Mouse (Mus musculus): ENCODE results near the gene Fndc9. TPM values are rescaled to one million over a fixed set of nuclear protein-coding genes. Genes with fewer than 3 reads are reported as not detected.

Gene Fndc9
- polyA plus RNA-seq, 1 experiment from 2014 or later, result 0.45 TPM

DNA sequence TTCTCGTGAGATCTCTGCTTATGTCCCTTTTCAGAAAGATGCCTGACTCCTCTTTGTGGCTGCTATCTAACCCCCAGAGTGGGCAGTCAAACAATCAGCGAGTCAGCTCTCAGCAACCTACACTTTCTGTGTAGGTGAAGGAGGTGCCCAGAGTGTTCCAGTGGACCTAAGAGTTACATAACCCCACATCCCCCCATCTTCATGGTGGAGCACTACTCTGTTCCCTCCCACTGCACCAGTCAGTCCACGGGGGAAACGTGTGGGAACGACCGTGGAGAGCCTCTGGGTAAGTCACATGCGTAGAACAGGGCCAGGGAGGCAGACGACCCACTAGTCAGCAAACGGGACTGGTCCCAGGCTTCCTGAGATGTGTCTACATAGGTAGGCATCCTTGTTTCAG lies 16.0 kb upstream of the Fndc9 start:
- DNase-seq (ENCODE audit: low spot score) (no peak), ATAC-seq (ENCODE audit: low read depth) (no peak)
- H3K4me1 ChIP-seq (ENCODE audit: control insufficient read depth, insufficient read depth, low read length), result peaks cover 7% of the 10 kb centered on the region
- peaks cover 4% of the 10 kb centered on the region; the same call in 1 of the 2 replicates for H3K9me3 ChIP-seq (ENCODE audit: control insufficient read depth, low read length)
- H3K4me2 ChIP-seq (ENCODE audit: low read depth, low read length), result no peak overlapping the region
- H3K27me3 ChIP-seq (replicated peaks; ENCODE audit: control insufficient read depth, insufficient read depth, low read length), result no peaks in the 10 kb centered on the region
- WGBS, result 78% methylated on average over 9 of the region's 9 CpGs
- no peaks in the 10 kb centered on the region for H3K36me3 ChIP-seq (ENCODE audit: control insufficient read depth, insufficient read depth, low read length)
- H3K27ac ChIP-seq (replicated peaks; ENCODE audit: low read depth, low read length), result no peak overlapping the region
- H3K4me3 ChIP-seq (ENCODE audit: low read depth, low read length), result no peak overlapping the region
- no peak overlapping the region for H3K9ac ChIP-seq (ENCODE audit: low read depth, low read length)

- Histone ChIP-seq H3K27me3 (replicated peaks; ENCODE audit: control insufficient read depth, insufficient read depth, low read length) (no peaks in the 10 kb centered on the region), H3K27ac (replicated peaks; ENCODE audit: low read depth, low read length) (no peak overlapping the region), H3K4me1 (ENCODE audit: control insufficient read depth, insufficient read depth, low read length) (peaks cover 1% of the 10 kb centered on the region; the same call in 1 of the 2 replicates), H3K9ac (ENCODE audit: low read depth, low read length) (no peak overlapping the region), H3K4me2 (ENCODE audit: low read depth, low read length) (no peak overlapping the region), H3K4me3 (ENCODE audit: low read depth, low read length) (no peak overlapping the region), H3K36me3 (ENCODE audit: control insufficient read depth, insufficient read depth, low read length) (no peaks in the 10 kb centered on the region), H3K9me3 (ENCODE audit: control insufficient read depth, low read length) (peaks cover 4% of the 10 kb centered on the region; the same call in 1 of the 2 replicates)
- WGBS, result 76% methylated on average over 2 of the region's 2 CpGs
- DNase-seq (ENCODE audit: low spot score) (no peak), ATAC-seq (ENCODE audit: low read depth) (no peak)
Measured at GRCm38 (mm10) chr11:46220211-46220610, 15.1 kb upstream of the Fndc9 start.

GRCm38 (mm10) chr11:46223575-46223974 lies 11.8 kb upstream of the Fndc9 start:
- ATAC-seq (ENCODE audit: low read depth), result no peak
- H3K9ac ChIP-seq (ENCODE audit: low read depth, low read length), result no peak overlapping the region
- H3K4me3 ChIP-seq (ENCODE audit: low read depth, low read length), result no peak overlapping the region
- H3K4me2 ChIP-seq (ENCODE audit: low read depth, low read length), result no peak overlapping the region
- DNase-seq (ENCODE audit: low spot score), result no peak
- H3K36me3 ChIP-seq (ENCODE audit: control insufficient read depth, insufficient read depth, low read length), result no peaks in the 10 kb centered on the region
- no peaks in the 10 kb centered on the region for H3K9me3 ChIP-seq (ENCODE audit: control insufficient read depth, low read length)
- no peaks in the 10 kb centered on the region for H3K27me3 ChIP-seq (replicated peaks; ENCODE audit: control insufficient read depth, insufficient read depth, low read length)
- peaks cover 3% of the 10 kb centered on the region; the same call in 1 of the 2 replicates for H3K4me1 ChIP-seq (ENCODE audit: control insufficient read depth, insufficient read depth, low read length)
- WGBS, result 75% methylated on average over 2 of the region's 2 CpGs
- no peak overlapping the region for H3K27ac ChIP-seq (replicated peaks; ENCODE audit: low read depth, low read length)

- Histone ChIP-seq H3K4me1 (ENCODE audit: control insufficient read depth, insufficient read depth, low read length) (peaks cover 3% of the 10 kb centered on the region; the same call in 1 of the 2 replicates), H3K27me3 (replicated peaks; ENCODE audit: control insufficient read depth, insufficient read depth, low read length) (no peaks in the 10 kb centered on the region), H3K9ac (ENCODE audit: low read depth, low read length) (no peak overlapping the region), H3K36me3 (ENCODE audit: control insufficient read depth, insufficient read depth, low read length) (no peaks in the 10 kb centered on the region), H3K4me2 (ENCODE audit: low read depth, low read length) (no peak overlapping the region), H3K27ac (replicated peaks; ENCODE audit: low read depth, low read length) (no peak overlapping the region), H3K9me3 (ENCODE audit: control insufficient read depth, low read length) (no peaks in the 10 kb centered on the region), H3K4me3 (ENCODE audit: low read depth, low read length) (no peak overlapping the region)
- peak; percentile 19 for DNase-seq (ENCODE audit: low spot score)
- ATAC-seq (ENCODE audit: low read depth), result no peak
- 58% methylated on average over 5 of the region's 5 CpGs for WGBS
Measured at GRCm38 (mm10) chr11:46225345-46225744, 10.0 kb upstream of the Fndc9 start.

- no peaks in the 10 kb centered on the region for H3K36me3 ChIP-seq (ENCODE audit: control insufficient read depth, insufficient read depth, low read length)
- no peak overlapping the region for H3K4me3 ChIP-seq (ENCODE audit: low read depth, low read length)
- DNase-seq (ENCODE audit: low spot score) (no peak), ATAC-seq (ENCODE audit: low read depth) (no peak)
- H3K9me3 ChIP-seq (ENCODE audit: control insufficient read depth, low read length), result no peaks in the 10 kb centered on the region
- H3K9ac ChIP-seq (ENCODE audit: low read depth, low read length), result no peak overlapping the region
- no peak overlapping the region for H3K27ac ChIP-seq (replicated peaks; ENCODE audit: low read depth, low read length)
- peaks cover 1% of the 10 kb centered on the region; the same call in 1 of the 2 replicates for H3K4me1 ChIP-seq (ENCODE audit: control insufficient read depth, insufficient read depth, low read length)
- H3K4me2 ChIP-seq (ENCODE audit: low read depth, low read length), result no peak overlapping the region
- no peaks in the 10 kb centered on the region for H3K27me3 ChIP-seq (replicated peaks; ENCODE audit: control insufficient read depth, insufficient read depth, low read length)
- 70% methylated on average over 6 of the region's 6 CpGs for WGBS
Measured at GRCm38 (mm10) chr11:46230184-46230583, 5.1 kb upstream of the Fndc9 start.

DNA sequence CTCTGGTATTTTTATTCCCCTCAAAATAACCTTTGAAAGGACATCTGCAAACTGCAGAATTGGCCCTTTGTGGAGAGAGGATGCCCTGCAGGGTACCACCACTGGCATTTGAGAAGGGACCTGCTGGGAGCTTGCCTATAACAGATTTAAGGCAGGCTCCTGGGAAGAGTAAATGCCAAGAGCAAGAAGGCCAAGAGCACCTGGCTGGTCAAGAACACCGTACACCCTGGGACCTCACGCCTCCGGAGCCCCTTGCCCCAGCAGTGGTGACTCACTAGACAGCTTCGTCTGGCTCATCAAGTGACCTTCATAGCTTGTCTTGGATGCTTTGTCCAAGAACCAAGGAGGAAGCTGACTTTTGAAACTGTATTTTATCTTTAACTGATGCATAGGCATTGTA lies 2.5 kb upstream of the Fndc9 start:
- H3K9ac ChIP-seq (ENCODE audit: low read depth, low read length), result no peak overlapping the region
- DNase-seq (ENCODE audit: low spot score) (no peak), ATAC-seq (ENCODE audit: low read depth) (no peak)
- H3K4me3 ChIP-seq (ENCODE audit: low read depth, low read length), result no peak overlapping the region
- H3K4me1 ChIP-seq (ENCODE audit: control insufficient read depth, insufficient read depth, low read length), result no peaks in the 10 kb centered on the region
- H3K27ac ChIP-seq (replicated peaks; ENCODE audit: low read depth, low read length), result no peak overlapping the region
- H3K4me2 ChIP-seq (ENCODE audit: low read depth, low read length), result no peak overlapping the region
- H3K9me3 ChIP-seq (ENCODE audit: control insufficient read depth, low read length), result no peaks in the 10 kb centered on the region
- WGBS, result 89% methylated on average over 4 of the region's 4 CpGs
- no peaks in the 10 kb centered on the region for H3K27me3 ChIP-seq (replicated peaks; ENCODE audit: control insufficient read depth, insufficient read depth, low read length)
- no peaks in the 10 kb centered on the region for H3K36me3 ChIP-seq (ENCODE audit: control insufficient read depth, insufficient read depth, low read length)

GRCm38 (mm10) chr11:46233966-46234365 lies 1.4 kb upstream of the Fndc9 start:
- H3K36me3 ChIP-seq (ENCODE audit: control insufficient read depth, insufficient read depth, low read length), result no peaks in the 10 kb centered on the region
- no peak overlapping the region for H3K4me2 ChIP-seq (ENCODE audit: low read depth, low read length)
- 77% methylated on average over 4 of the region's 4 CpGs for WGBS
- ATAC-seq (ENCODE audit: low read depth) (no peak), DNase-seq (ENCODE audit: low spot score) (no peak)
- no peaks in the 10 kb centered on the region for H3K9me3 ChIP-seq (ENCODE audit: control insufficient read depth, low read length)
- no peak overlapping the region for H3K9ac ChIP-seq (ENCODE audit: low read depth, low read length)
- no peak overlapping the region for H3K27ac ChIP-seq (replicated peaks; ENCODE audit: low read depth, low read length)
- no peak overlapping the region for H3K4me3 ChIP-seq (ENCODE audit: low read depth, low read length)
- no peaks in the 10 kb centered on the region for H3K27me3 ChIP-seq (replicated peaks; ENCODE audit: control insufficient read depth, insufficient read depth, low read length)
- H3K4me1 ChIP-seq (ENCODE audit: control insufficient read depth, insufficient read depth, low read length), result no peaks in the 10 kb centered on the region

DNA sequence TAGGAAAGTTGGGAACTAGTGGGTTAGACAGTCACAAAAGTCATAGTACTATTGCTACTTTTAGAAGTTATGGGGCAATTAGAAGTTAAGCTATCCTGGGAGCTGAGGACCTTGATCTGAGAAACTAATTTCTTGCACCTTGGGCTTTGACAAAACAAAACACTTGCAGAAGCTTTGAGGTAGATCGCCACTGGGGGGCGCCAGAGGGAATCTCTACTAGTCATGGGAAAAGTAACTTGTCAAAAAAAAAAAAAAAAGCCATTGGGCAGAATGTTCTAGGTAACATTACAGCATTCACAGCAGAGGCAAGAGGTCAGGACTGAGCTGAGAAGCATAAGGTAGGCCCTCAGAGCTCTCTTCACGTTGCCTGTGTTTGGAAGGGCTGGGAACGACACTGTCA lies 1.6 kb downstream of the Fndc9 start:
- DNase-seq (ENCODE audit: low spot score) (peak; percentile 36), ATAC-seq (ENCODE audit: low read depth) (no peak)
- H3K4me2 ChIP-seq (ENCODE audit: low read depth, low read length), result no peak overlapping the region
- 39% methylated on average over 4 of the region's 4 CpGs for WGBS
- no peaks in the 10 kb centered on the region for H3K27me3 ChIP-seq (replicated peaks; ENCODE audit: control insufficient read depth, insufficient read depth, low read length)
- H3K9me3 ChIP-seq (ENCODE audit: control insufficient read depth, low read length), result no peaks in the 10 kb centered on the region
- no peaks in the 10 kb centered on the region for H3K36me3 ChIP-seq (ENCODE audit: control insufficient read depth, insufficient read depth, low read length)
- no peak overlapping the region for H3K9ac ChIP-seq (ENCODE audit: low read depth, low read length)
- H3K4me1 ChIP-seq (ENCODE audit: control insufficient read depth, insufficient read depth, low read length), result no peaks in the 10 kb centered on the region
- no peak overlapping the region for H3K27ac ChIP-seq (replicated peaks; ENCODE audit: low read depth, low read length)
- no peak overlapping the region for H3K4me3 ChIP-seq (ENCODE audit: low read depth, low read length)

- Histone ChIP-seq H3K4me1 (ENCODE audit: control insufficient read depth, insufficient read depth, low read length) (no peaks in the 10 kb centered on the region), H3K9me3 (ENCODE audit: control insufficient read depth, low read length) (no peaks in the 10 kb centered on the region), H3K9ac (ENCODE audit: low read depth, low read length) (no peak overlapping the region), H3K36me3 (ENCODE audit: control insufficient read depth, insufficient read depth, low read length) (no peaks in the 10 kb centered on the region), H3K4me3 (ENCODE audit: low read depth, low read length) (no peak overlapping the region), H3K27ac (replicated peaks; ENCODE audit: low read depth, low read length) (no peak overlapping the region), H3K4me2 (ENCODE audit: low read depth, low read length) (no peak overlapping the region), H3K27me3 (replicated peaks; ENCODE audit: control insufficient read depth, insufficient read depth, low read length) (no peaks in the 10 kb centered on the region)
- ATAC-seq (ENCODE audit: low read depth), result no peak
- WGBS, result 93% methylated on average over 7 of the region's 7 CpGs
- no peak for DNase-seq (ENCODE audit: low spot score)
Measured at GRCm38 (mm10) chr11:46241150-46241673, 5.9 kb downstream of the Fndc9 start.

All from embryonic facial prominence, embryonic 14.5 days (tissue).